Mouse (Mus musculus) brain, embryonic 14.5 days (tissue): ENCODE results near the gene Alas2. TPM values are rescaled to one million over a fixed set of nuclear protein-coding genes. Genes with fewer than 3 reads are reported as not detected.

ENCODE experiments used
- DNase-seq: peaks from one replicate; pipeline ENCODE4 v3.0.0-alpha.2; 2011; ENCODE audit warnings: low read depth
- CTCF ChIP-seq: fragments of 200-500 bp; IDR thresholded peaks from 2 replicates; pipeline ENCODE4 v1.5.1; 2012; ENCODE audit warnings: inconsistent platforms, mild to moderate bottlenecking, moderate library complexity, borderline replicate concordance; ENCODE audit not compliant: insufficient read depth, insufficient read length; ENCODE audit errors: extremely low read depth
- POLR2A ChIP-seq: fragments of 200-500 bp; IDR thresholded peaks from 2 replicates; pipeline ENCODE4 v1.6.1; 2012; ENCODE audit warnings: mild to moderate bottlenecking, inconsistent platforms, borderline replicate concordance; ENCODE audit not compliant: poor library complexity, insufficient read depth, insufficient read length, severe bottlenecking; ENCODE audit errors: extremely low read depth
- polyA plus RNA-seq: library from polyadenylated mRNA; depleted of rRNA; stranded (reverse); fragments of >200 nt; gene quantifications from 2 replicates; pipeline ENCODE4 v1.2.3, GENCODE M21; 2012; rRNA removed

The Alas2 gene
- 12.0 and 22.9 TPM in 2 replicates for polyA plus RNA-seq

- no peak for DNase-seq
- TF ChIP-seq CTCF (no peak), POLR2A (no peak)
Measured at GRCm38 (mm10) chrX:150547239-150547638, at the start of gene Alas2. Alas2 (plus strand) TSS chrX:150547375.

DNA sequence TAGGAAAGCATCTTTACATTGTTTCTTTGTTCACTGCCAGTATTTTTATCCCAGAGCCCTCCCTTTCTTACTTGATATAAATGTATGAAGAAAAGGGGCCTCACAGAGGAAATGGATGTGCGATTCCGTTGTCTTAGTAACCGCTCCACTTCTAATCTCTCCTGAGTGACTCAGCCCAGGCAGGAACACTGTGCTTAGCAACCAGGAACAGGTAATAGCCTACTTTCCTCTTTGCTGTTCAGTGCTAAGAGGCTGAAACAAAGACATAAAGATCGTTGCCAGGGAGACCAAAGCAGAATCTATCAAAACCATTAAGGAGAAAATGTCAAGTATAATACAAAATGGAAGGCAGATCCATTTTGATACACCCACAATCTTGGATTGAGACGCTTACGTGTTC, 38.5 kb upstream of the Alas2 start:
- peak; percentile 80 for DNase-seq
- TF ChIP-seq CTCF (no peak), POLR2A (no peak)

DNA sequence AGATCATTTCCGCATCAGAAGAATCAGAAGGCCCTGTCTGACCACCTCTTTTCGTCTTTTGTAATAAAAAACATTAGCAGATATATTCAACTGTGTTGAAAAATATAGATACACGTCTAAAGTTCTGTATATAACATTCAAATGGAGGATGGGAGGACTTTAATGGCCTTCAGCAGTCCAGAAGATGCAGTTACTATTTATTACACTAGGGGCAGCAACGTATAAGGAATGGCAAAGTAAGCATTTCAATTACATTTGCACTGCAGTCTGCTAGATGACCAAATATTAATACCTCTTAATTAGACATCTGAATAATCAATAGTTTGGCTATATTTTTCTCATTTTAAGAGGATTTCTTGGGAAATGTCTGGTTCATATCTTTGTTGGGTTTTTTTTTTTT, 36.5 kb upstream of the Alas2 start:
- TF ChIP-seq POLR2A (no peak), CTCF (0 out of 2 replicates have a peak, but pooled peaks have one; percentile 20)
- DNase-seq = peak; percentile 78

GRCm38 (mm10) chrX:150511274-150511673, 35.9 kb upstream of the Alas2 start:
- peak; percentile 61 for DNase-seq
- TF ChIP-seq POLR2A (no peak), CTCF (no peak)

DNA sequence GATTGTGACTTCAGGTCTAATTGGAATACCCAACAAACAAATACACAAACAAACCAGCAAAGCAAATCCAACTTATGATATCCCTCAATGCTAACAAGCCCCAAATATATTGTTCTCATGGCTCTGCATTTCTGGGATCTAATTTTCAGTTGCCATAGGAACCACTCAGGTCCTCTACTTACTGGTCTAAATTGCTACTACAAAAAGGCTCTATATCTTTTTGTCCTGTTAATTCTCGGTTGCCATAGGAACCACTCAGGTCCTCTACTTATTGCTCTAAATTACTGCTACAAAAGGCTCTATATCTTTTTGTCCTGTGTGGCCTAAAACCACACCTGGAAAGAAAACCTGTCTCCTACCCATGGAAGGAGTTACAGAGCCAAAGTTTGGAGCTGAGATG, 33.0 kb upstream of the Alas2 start:
- no peak for TF ChIP-seq CTCF
- no peak for TF ChIP-seq POLR2A
- peak; percentile 36 for DNase-seq

DNA sequence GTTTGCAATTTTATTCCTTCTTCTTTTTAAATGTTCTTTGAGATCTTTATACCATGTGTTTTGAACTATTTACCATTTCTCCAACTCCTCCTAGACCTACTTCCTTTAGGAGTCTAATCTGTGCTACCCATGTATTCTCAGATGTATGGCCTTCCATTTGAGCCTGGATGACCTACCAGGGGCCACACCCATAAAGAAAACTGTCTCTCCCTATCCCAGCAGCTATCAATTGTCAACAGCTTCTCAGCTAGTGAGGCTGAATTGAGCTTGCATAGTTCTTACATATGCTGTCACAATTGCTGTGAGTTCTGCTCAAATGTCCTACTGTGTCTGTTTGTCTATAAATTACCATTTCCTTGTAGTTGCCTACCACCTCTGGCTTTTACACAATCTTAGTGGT, 31.2 kb upstream of the Alas2 start:
- DNase-seq = no peak
- no peak for TF ChIP-seq CTCF
- TF ChIP-seq POLR2A = no peak

DNA sequence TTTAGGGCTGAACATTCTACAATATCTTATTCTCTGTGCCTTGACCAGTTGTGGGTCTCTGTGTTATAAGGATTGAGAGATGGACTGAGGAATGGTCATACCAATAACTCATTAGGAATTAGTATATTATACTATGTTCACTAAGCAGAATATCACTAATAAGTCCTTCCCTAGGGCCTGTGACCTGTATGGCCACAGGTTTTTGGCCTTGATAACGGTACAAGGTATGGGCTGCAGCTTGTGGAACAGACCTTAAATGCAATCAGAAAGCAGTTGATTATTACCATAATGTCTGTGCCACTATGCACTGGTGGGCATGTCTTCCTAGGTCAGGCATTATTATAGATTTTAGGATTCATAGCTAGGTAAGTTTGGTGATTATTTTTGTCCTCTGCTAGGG, 30.7 kb upstream of the Alas2 start:
- no peak for TF ChIP-seq CTCF
- no peak for TF ChIP-seq POLR2A
- no peak for DNase-seq

GRCm38 (mm10) chrX:150540111-150540510, 7.1 kb upstream of the Alas2 start:
- TF ChIP-seq POLR2A = no peak
- no peak for TF ChIP-seq CTCF
- no peak for DNase-seq

GRCm38 (mm10) chrX:150541684-150542083, 5.5 kb upstream of the Alas2 start:
- TF ChIP-seq POLR2A (no peak), CTCF (no peak)
- no peak for DNase-seq

DNA sequence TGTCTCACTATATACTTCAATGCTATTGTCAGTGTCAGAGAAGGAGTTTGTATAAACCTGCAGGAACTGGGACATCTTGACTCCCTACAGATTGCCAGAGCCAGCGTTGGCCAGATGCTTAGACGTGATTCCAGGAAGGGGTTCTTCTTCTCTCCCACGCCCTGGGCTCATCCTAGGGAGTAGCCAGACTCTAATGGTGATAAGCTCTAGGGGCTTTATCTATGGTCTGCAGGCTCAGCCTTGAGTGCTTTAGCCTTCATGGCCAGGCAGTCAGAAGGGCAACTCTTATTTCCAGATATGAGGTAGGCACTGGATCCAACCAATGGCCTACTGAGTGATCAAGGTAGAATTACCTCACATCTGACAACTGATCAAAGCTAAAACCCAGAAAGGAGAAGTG, 2.5 kb downstream of the Alas2 start:
- TF ChIP-seq POLR2A = no peak
- no peak for TF ChIP-seq CTCF
- DNase-seq = no peak

DNA sequence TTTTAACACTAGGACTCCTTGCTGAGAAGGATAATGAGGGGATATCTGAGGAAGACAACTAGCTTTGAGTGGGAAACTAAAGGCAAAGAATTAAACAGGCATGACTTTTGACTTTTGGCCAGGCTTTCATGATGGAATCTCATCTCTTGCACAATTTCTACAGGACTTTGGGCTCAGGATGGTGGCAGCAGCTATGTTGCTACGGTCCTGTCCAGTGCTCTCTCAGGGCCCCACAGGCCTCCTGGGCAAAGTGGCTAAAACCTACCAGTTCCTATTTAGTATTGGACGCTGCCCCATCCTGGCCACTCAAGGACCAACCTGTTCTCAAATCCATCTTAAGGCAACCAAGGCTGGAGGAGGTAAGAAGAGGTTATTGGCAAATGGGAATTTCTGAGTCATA, 4.8 kb downstream of the Alas2 start:
- DNase-seq = no peak
- no peak for TF ChIP-seq CTCF
- no peak for TF ChIP-seq POLR2A

GRCm38 (mm10) chrX:150554032-150554431, 6.9 kb downstream of the Alas2 start:
- TF ChIP-seq POLR2A (no peak), CTCF (no peak)
- no peak for DNase-seq
